Mouse (Mus musculus) hindbrain, embryonic 14.5 days (tissue): ENCODE results near the gene Pfdn5. TPM values are rescaled to one million over a fixed set of nuclear protein-coding genes. Genes with fewer than 3 reads are reported as not detected.

Source experiments
- ATAC-seq: fragments of 200-750 bp; cut with Nextera tagmentation; 2 replicates; pipeline ENCODE4 v1.8.0; 2017; ENCODE audit warnings: moderate number of reproducible peaks, mild to moderate bottlenecking, moderate TSS enrichment, moderate library complexity; ENCODE audit not compliant: low FRiP score
- DNase-seq: peaks from one replicate; pipeline ENCODE4 v3.0.0-alpha.2; 2015; ENCODE audit warnings: low spot score
- H3K27ac ChIP-seq: fragments of 300-500 bp; sonication (generic); 2 replicates; pipeline ENCODE4 v1.5.1; 2014; ENCODE audit warnings: mild to moderate bottlenecking, moderate library complexity
- H3K27me3 ChIP-seq: fragments of 300-500 bp; sonication (generic); 2 replicates; pipeline ENCODE4 v1.6.1; 2014; ENCODE audit warnings: mild to moderate bottlenecking, low read length, mixed read lengths; ENCODE audit not compliant: control insufficient read depth, insufficient read depth
- H3K36me3 ChIP-seq: fragments of 300-500 bp; sonication (generic); replicated peaks from 2 replicates; pipeline ENCODE4 v1.6.1; 2014; ENCODE audit not compliant: control insufficient read depth, insufficient read depth
- H3K4me1 ChIP-seq: fragments of 300-500 bp; sonication (generic); replicated peaks from 2 replicates; pipeline ENCODE4 v1.6.1; 2014; ENCODE audit warnings: antibody characterized with exemption, low read length, mixed read lengths; ENCODE audit not compliant: control insufficient read depth, insufficient read depth
- H3K4me2 ChIP-seq: fragments of 300-500 bp; sonication (generic); replicated peaks from 2 replicates; pipeline ENCODE4 v1.6.1; 2014; ENCODE audit warnings: mild to moderate bottlenecking, moderate library complexity
- H3K4me3 ChIP-seq: fragments of 300-500 bp; sonication (generic); replicated peaks from 2 replicates; pipeline ENCODE4 v1.5.1; 2014; ENCODE audit warnings: mild to moderate bottlenecking, low read length
- H3K9ac ChIP-seq: fragments of 300-500 bp; sonication (generic); 2 replicates; pipeline ENCODE4 v1.6.1; 2014
- H3K9me3 ChIP-seq: fragments of 300-500 bp; sonication (generic); 2 replicates; pipeline ENCODE4 v1.6.1; 2016; ENCODE audit warnings: low read length; ENCODE audit not compliant: control insufficient read depth
- WGBS: fragments of 180-500 bp; shearing (Covaris S2); extraction: QIAGEN DNeasy Blood & Tissue Kit; methylation state at CpG from one replicate; pipeline ENCODE4 v1.1.7; 2014; 5-methylcytosine and 5-hydroxymethylcytosine counted together
- polyA plus RNA-seq: library from polyadenylated mRNA; unstranded; fragments of >200 nt; fragmentation: Nextera tagmentation; extraction: Ambion mirVana; gene quantifications from 2 replicates; pipeline ENCODE4 v1.2.1, GENCODE M21; 2014

Gene Pfdn5
- polyA plus RNA-seq, 1 experiment from 2014 or later: 626 TPM

GRCm38 (mm10) chr15:102295633-102296367 lies 30.1 kb upstream of the Pfdn5 start, which contains the start of gene Espl1:
Gene Espl1, plus strand, starts transcription at chr15:102296266.
- Histone ChIP-seq H3K4me1 (no peaks in the 10 kb centered on the region), H3K4me2 (peak within 1 kb of the TSS; percentile 99), H3K27ac (0 out of 2 replicates have a peak within 1 kb of the TSS, but pooled peaks have one; percentile 36), H3K9me3 (no peaks in the 10 kb centered on the region), H3K4me3 (peak within 1 kb of the TSS; percentile 45), H3K36me3 (no peaks in the 10 kb centered on the region), H3K9ac (peak within 1 kb of the TSS; percentile 35), H3K27me3 (no peaks in the 10 kb centered on the region)
- peak; percentile 98 for ATAC-seq
- WGBS: 8% methylated on average over 25 of the region's 25 CpGs
- peak; percentile 98 for DNase-seq

GRCm38 (mm10) chr15:102296368-102297006 lies 29.4 kb upstream of the Pfdn5 start:
- Histone ChIP-seq H3K27ac (no peak overlapping the region), H3K27me3 (no peaks in the 10 kb centered on the region), H3K4me1 (no peaks in the 10 kb centered on the region), H3K9me3 (no peaks in the 10 kb centered on the region), H3K9ac (peak overlapping the region; percentile 35; the same call in 1 of the 2 replicates), H3K36me3 (no peaks in the 10 kb centered on the region), H3K4me3 (peak overlapping the region; percentile 45), H3K4me2 (peak overlapping the region; percentile 99)
- ATAC-seq (no peak; the same call in 1 of the 2 replicates), DNase-seq (no peak)
- 5% methylated on average over 24 of the region's 24 CpGs for WGBS

- 92% methylated on average over 6 of the region's 6 CpGs for WGBS
- Histone ChIP-seq H3K4me3 (no peak overlapping the region), H3K9me3 (no peaks in the 10 kb centered on the region), H3K27me3 (no peaks in the 10 kb centered on the region), H3K36me3 (no peaks in the 10 kb centered on the region; the same call in none of the 2 replicates), H3K9ac (no peak overlapping the region), H3K4me1 (no peaks in the 10 kb centered on the region), H3K27ac (no peak overlapping the region), H3K4me2 (no peak overlapping the region)
- ATAC-seq (no peak), DNase-seq (no peak)
These were observed 23.4 kb upstream of the Pfdn5 start for GRCm38 (mm10) chr15:102302542-102302941.

GRCm38 (mm10) chr15:102308717-102309116 lies 17.2 kb upstream of the Pfdn5 start:
- Histone ChIP-seq H3K27ac (no peak overlapping the region), H3K9ac (no peak overlapping the region), H3K4me1 (no peaks in the 10 kb centered on the region), H3K4me3 (no peak overlapping the region), H3K9me3 (no peaks in the 10 kb centered on the region), H3K4me2 (no peak overlapping the region), H3K36me3 (peaks cover 3% of the 10 kb centered on the region), H3K27me3 (no peaks in the 10 kb centered on the region)
- DNase-seq (no peak), ATAC-seq (no peak)
- 87% methylated on average over 9 of the region's 9 CpGs for WGBS

- Histone ChIP-seq H3K4me2 (no peak overlapping the region), H3K4me3 (no peak overlapping the region), H3K36me3 (peaks cover 11% of the 10 kb centered on the region; the same call in 1 of the 2 replicates), H3K27me3 (no peaks in the 10 kb centered on the region), H3K27ac (no peak overlapping the region), H3K4me1 (no peaks in the 10 kb centered on the region), H3K9ac (no peak overlapping the region), H3K9me3 (no peaks in the 10 kb centered on the region)
- WGBS: 89% methylated on average over 10 of the region's 10 CpGs
- ATAC-seq: no peak
- DNase-seq: no peak
These were observed 15.7 kb upstream of the Pfdn5 start for GRCm38 (mm10) chr15:102310074-102310845.

- Histone ChIP-seq H3K27ac (no peak overlapping the region), H3K4me1 (no peaks in the 10 kb centered on the region), H3K4me3 (no peak overlapping the region), H3K4me2 (no peak overlapping the region), H3K27me3 (no peaks in the 10 kb centered on the region), H3K9ac (no peak overlapping the region), H3K36me3 (0 out of 2 replicates have a peak, but pooled peaks cover 11% of the 10 kb centered on the region), H3K9me3 (no peaks in the 10 kb centered on the region)
- DNase-seq (no peak), ATAC-seq (no peak)
These were observed 14.4 kb upstream of the Pfdn5 start for GRCm38 (mm10) chr15:102311489-102311888.

- DNase-seq (no peak), ATAC-seq (no peak)
- 94% methylated on average over 8 of the region's 8 CpGs for WGBS
These were observed 10.6 kb upstream of the Pfdn5 start for GRCm38 (mm10) chr15:102315292-102315691.

GRCm38 (mm10) chr15:102316263-102316662 lies 9.7 kb upstream of the Pfdn5 start:
- Histone ChIP-seq H3K4me1 (no peaks in the 10 kb centered on the region), H3K4me2 (no peak overlapping the region), H3K9me3 (no peaks in the 10 kb centered on the region), H3K27ac (no peak overlapping the region), H3K27me3 (no peaks in the 10 kb centered on the region), H3K36me3 (peaks cover 18% of the 10 kb centered on the region; the same call in 1 of the 2 replicates), H3K9ac (no peak overlapping the region), H3K4me3 (no peak overlapping the region)
- WGBS: 92% methylated on average over 6 of the region's 6 CpGs
- peak; percentile 64 for DNase-seq
- no peak for ATAC-seq

More at GRCm38 (mm10) chr15:102315292-102315691, 10.6 kb upstream of the Pfdn5 start:
- Histone ChIP-seq H3K4me1 (no peaks in the 10 kb centered on the region), H3K4me3 (no peak overlapping the region), H3K9ac (no peak overlapping the region), H3K36me3 (0 out of 2 replicates have a peak, but pooled peaks cover 13% of the 10 kb centered on the region), H3K4me2 (no peak overlapping the region), H3K27me3 (no peaks in the 10 kb centered on the region), H3K9me3 (no peaks in the 10 kb centered on the region), H3K27ac (no peak overlapping the region)
